21 mouse cellular contexts compared by ENCODE assay signal in the genomic region with DNA sequence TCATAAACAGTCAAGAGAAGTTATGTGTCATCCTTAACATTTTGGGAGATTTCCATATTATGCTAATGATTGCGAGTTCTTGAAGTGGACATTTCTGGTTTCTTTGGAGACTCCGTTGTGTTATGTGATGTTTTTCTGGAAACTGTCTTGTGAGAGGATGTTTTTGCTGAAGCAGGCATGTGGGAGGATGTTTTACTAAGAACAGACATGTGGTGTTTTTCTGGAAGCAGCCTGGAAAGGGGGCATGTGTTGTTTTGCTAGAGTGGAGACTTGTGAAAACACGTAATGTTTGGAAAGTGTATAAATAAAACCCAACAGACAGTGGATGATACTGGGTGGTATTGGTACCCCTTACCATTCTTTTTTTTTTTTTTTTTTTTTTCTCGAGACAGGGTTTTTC. TPM values are rescaled to one million over a fixed set of nuclear protein-coding genes. Genes with fewer than 3 reads are reported as not detected.
"Had no signal": no experiment of that assay in that cellular context is flagged by ENCODE, and none has a peak within 500 bp of the region (broad histone marks: within the 10 kb centered on the region; RNA-seq: fewer than 3 reads in every experiment).

No protein-coding gene starts in this region.

- DNase-seq: kidney, adult 11 months; kidney, adult 9 months; kidney, postnatal 10 days; kidney, postnatal 4 days; liver, embryonic 13.5 days; liver, postnatal 0 days; lung, postnatal 14 days; thymus, postnatal 36 days had no signal

- H3K4me3 ChIP-seq: limb, embryonic 10.5 days; liver, embryonic 13.5 days; lung, embryonic 15.5 days; megakaryocyte, embryonic 14.5 days; midbrain, embryonic 15.5 days; neural tube, embryonic 12.5 days; stomach, embryonic 15.5 days had no signal

- H3K9me3 ChIP-seq: limb, embryonic 10.5 days; liver, embryonic 13.5 days; lung, embryonic 15.5 days; midbrain, embryonic 15.5 days; neural tube, embryonic 12.5 days; stomach, embryonic 15.5 days had no signal

- H3K27ac ChIP-seq: limb, embryonic 10.5 days; liver, embryonic 13.5 days; lung, embryonic 15.5 days; macrophage; midbrain, embryonic 15.5 days; neural tube, embryonic 12.5 days; stomach, embryonic 15.5 days had no signal

- H3K4me1 ChIP-seq: limb, embryonic 10.5 days; liver, embryonic 13.5 days; lung, embryonic 15.5 days; midbrain, embryonic 15.5 days; neural tube, embryonic 12.5 days; stomach, embryonic 15.5 days had no signal

- H3K27me3 ChIP-seq: liver, embryonic 13.5 days; lung, embryonic 15.5 days; midbrain, embryonic 15.5 days; neural tube, embryonic 12.5 days; stomach, embryonic 15.5 days had no signal

- H3K36me3 ChIP-seq: limb, embryonic 10.5 days; liver, embryonic 13.5 days; lung, embryonic 15.5 days; midbrain, embryonic 15.5 days; neural tube, embryonic 12.5 days; stomach, embryonic 15.5 days had no signal

RNA-seq across cellular contexts. Expression of a gene that starts 36.4 kb away (rescaled TPM):
- total RNA-seq: monocyte, adult 5-6 weeks; neutrophil, adult 5-6 weeks had no signal
- polyA plus RNA-seq: intestine, embryonic 14.5 days; liver, embryonic 13.5 days; lung, embryonic 15.5 days; macrophage; midbrain, embryonic 11.5 days; neural tube, embryonic 12.5 days; spleen, adult 2 months; stomach, embryonic 15.5 days had no signal

RNA-seq across cellular contexts. Expression of a gene that starts 52.8 kb away (rescaled TPM):
- total RNA-seq: monocyte, adult 5-6 weeks; neutrophil, adult 5-6 weeks had no signal
- polyA plus RNA-seq: intestine, embryonic 14.5 days; liver, postnatal 0 days; macrophage; spleen, adult 2 months; stomach, embryonic 15.5 days; thymus, postnatal 0 days had no signal
